Mouse (Mus musculus) embryonic facial prominence, embryonic 13.5 days (tissue): ENCODE measurements around the gene Disc1. TPM values are rescaled to one million over a fixed set of nuclear protein-coding genes. Genes with fewer than 3 reads are reported as not detected.

Source experiments
- ATAC-seq: fragments of 200-750 bp; cut with Nextera tagmentation; 2 replicates; pipeline ENCODE4 v1.8.0; 2017; ENCODE audit warnings: low read depth; ENCODE audit not compliant: insufficient number of reproducible peaks, insufficient read depth, low FRiP score, low TSS enrichment
- H3K27ac ChIP-seq: fragments of 300-500 bp; sonication (generic); 2 replicates; pipeline ENCODE4 v1.5.1; 2015; ENCODE audit warnings: moderate library complexity, mild to moderate bottlenecking, inconsistent platforms
- H3K27me3 ChIP-seq: fragments of 300-500 bp; sonication (generic); 2 replicates; pipeline ENCODE4 v1.6.1; 2015; ENCODE audit warnings: mild to moderate bottlenecking, inconsistent platforms
- H3K36me3 ChIP-seq: fragments of 300-500 bp; sonication (generic); 2 replicates; pipeline ENCODE4 v1.6.1; 2015; ENCODE audit warnings: mild to moderate bottlenecking, inconsistent platforms
- H3K4me1 ChIP-seq: fragments of 300-500 bp; sonication (generic); 2 replicates; pipeline ENCODE4 v1.6.1; 2015; ENCODE audit warnings: inconsistent platforms
- H3K4me2 ChIP-seq: fragments of 300-500 bp; sonication (generic); 2 replicates; pipeline ENCODE4 v1.6.1; 2015; ENCODE audit warnings: moderate library complexity, mild to moderate bottlenecking, inconsistent platforms
- H3K4me3 ChIP-seq: fragments of 300-500 bp; sonication (generic); 2 replicates; pipeline ENCODE4 v1.5.1; 2015; ENCODE audit warnings: mild to moderate bottlenecking, inconsistent platforms
- H3K9ac ChIP-seq: fragments of 300-500 bp; sonication (generic); 2 replicates; pipeline ENCODE4 v1.6.1; 2015; ENCODE audit warnings: mild to moderate bottlenecking, inconsistent platforms
- H3K9me3 ChIP-seq: fragments of 300-500 bp; sonication (generic); 2 replicates; pipeline ENCODE4 v1.6.1; 2016; ENCODE audit warnings: inconsistent platforms
- WGBS: fragments of 180-500 bp; shearing (Covaris S2); methylation state at CpG from one replicate; pipeline ENCODE4 v1.1.7; 2015; ENCODE audit warnings: mixed read lengths; 5-methylcytosine and 5-hydroxymethylcytosine counted together
- polyA plus RNA-seq: library from polyadenylated mRNA; unstranded; fragments of >200 nt; fragmentation: Nextera tagmentation; extraction: Ambion mirVana; gene quantifications from 2 replicates; pipeline ENCODE4 v1.2.1, GENCODE M21; 2015

Disc1 gene
- polyA plus RNA-seq: 3.0 and 3.3 TPM in 2 replicates

DNA sequence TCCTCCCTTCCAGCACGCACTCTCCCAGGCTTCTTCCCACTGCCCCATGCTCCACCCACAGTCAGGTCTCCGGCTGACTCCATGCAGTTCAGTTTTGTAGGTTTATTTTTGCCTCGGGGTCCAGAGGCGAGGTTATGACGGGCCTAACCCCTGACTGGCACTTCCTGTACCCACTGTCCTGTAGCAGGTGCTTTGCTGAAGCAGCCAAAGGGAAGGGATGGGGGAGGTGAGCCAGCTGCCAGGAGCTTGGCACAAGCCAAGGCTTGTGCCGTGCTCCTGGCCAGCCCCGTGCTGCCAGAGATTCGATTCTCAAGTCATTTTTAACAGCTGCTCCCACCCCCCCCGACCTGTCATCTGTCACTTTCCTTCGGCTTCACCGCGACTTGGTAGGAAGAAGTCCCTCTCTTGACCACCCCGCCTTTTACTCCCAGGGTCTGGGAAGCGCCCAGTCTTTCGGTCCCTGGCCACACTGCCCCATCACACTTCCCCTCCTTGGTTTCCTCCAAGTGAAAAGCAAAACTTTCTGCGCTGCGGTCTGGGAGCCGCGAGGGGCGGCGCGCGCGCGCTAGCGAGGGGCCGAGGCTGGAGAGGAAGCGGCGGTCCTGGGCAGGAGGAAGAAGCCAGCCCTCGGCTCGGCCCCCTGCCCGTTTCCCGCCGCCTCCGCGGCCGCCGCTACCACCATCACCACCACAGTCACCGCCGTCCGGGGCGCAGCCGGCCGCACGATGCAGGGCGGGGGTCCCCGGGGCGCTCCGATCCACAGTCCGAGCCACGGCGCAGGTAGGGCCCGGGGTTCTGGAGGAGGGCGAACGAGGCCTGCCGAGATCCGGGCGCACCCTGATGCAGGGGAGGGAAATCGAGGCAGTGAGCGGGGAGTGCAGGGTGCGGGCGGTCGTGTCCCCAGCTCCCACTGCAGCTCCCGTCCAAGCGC is at the start of gene Disc1:
Disc1 (plus strand) TSS at position 691 of the 931 bp plus-strand sequence.
- peak within 1 kb of the TSS; percentile 83 for H3K9ac ChIP-seq
- peak within 1 kb of the TSS; percentile 76 for H3K4me3 ChIP-seq
- peak within 1 kb of the TSS; percentile 97 for H3K4me2 ChIP-seq
- no peaks in the 10 kb centered on the region for H3K9me3 ChIP-seq
- no peaks in the 10 kb centered on the region for H3K36me3 ChIP-seq
- WGBS: 2% methylated on average over 63 of the region's 65 CpGs
- H3K27me3 ChIP-seq: peaks cover 37% of the 10 kb centered on the region
- H3K4me1 ChIP-seq: peaks cover 12% of the 10 kb centered on the region
- H3K27ac ChIP-seq: peak within 1 kb of the TSS; percentile 71
- ATAC-seq: peak; percentile 65

- peak within 1 kb of the TSS; percentile 98 for H3K9ac ChIP-seq
- H3K4me3 ChIP-seq: peak within 1 kb of the TSS; percentile 99
- H3K4me2 ChIP-seq: peak within 1 kb of the TSS; percentile 80
- peak; percentile 94 for ATAC-seq
- peaks cover 6% of the 10 kb centered on the region; the same call in 1 of the 2 replicates for H3K4me1 ChIP-seq
- peaks cover 30% of the 10 kb centered on the region for H3K36me3 ChIP-seq
- H3K27me3 ChIP-seq: no peaks in the 10 kb centered on the region; the same call in 1 of the 2 replicates
- 0 out of 2 replicates have a peak, but pooled peaks cover 2% of the 10 kb centered on the region for H3K9me3 ChIP-seq
- WGBS: 3% methylated on average over 84 of the region's 84 CpGs
- H3K27ac ChIP-seq: peak within 1 kb of the TSS; percentile 82
These were observed 41.0 kb upstream of the Disc1 start, which contains the start of gene Tsnax for GRCm38 (mm10) chr8:125012695-125013627. TSS of gene Tsnax (plus strand) at chr8:125012997.

DNA sequence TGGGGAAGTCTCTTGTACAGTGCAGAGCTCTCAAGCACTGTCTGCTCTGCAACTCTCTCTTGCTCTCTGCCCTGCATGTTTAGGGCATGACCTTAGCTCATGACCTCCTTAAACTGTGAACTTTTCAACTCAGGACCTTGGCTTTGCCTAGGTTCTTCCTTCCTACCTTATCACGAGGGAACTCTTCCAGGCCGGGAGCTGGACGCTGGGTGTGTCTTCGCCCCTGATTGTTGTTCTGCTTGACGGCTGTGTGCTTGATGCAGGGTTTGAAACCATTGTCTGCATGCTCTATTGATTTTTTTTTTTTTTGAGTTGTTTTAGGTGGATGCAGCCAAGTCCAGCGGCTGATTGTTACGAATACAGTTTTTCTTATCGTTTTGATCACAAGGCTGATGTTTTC is 29.9 kb upstream of the Disc1 start:
- ATAC-seq: no peak
- 92% methylated on average over 8 of the region's 8 CpGs for WGBS
- no peaks in the 10 kb centered on the region for H3K9me3 ChIP-seq
- no peak overlapping the region for H3K9ac ChIP-seq
- no peak overlapping the region for H3K27ac ChIP-seq
- H3K36me3 ChIP-seq: peaks cover 60% of the 10 kb centered on the region
- H3K4me2 ChIP-seq: no peak overlapping the region
- H3K4me3 ChIP-seq: no peak overlapping the region
- peaks cover 4% of the 10 kb centered on the region for H3K4me1 ChIP-seq
- no peaks in the 10 kb centered on the region for H3K27me3 ChIP-seq

GRCm38 (mm10) chr8:125027211-125027610 is 26.8 kb upstream of the Disc1 start:
- H3K9ac ChIP-seq: no peak overlapping the region
- no peaks in the 10 kb centered on the region for H3K9me3 ChIP-seq
- H3K4me3 ChIP-seq: no peak overlapping the region
- H3K4me1 ChIP-seq: peaks cover 4% of the 10 kb centered on the region
- H3K27ac ChIP-seq: 0 out of 2 replicates have a peak overlapping the region, but pooled peaks have one; percentile 23
- peaks cover 82% of the 10 kb centered on the region for H3K36me3 ChIP-seq
- no peaks in the 10 kb centered on the region for H3K27me3 ChIP-seq
- no peak for ATAC-seq
- WGBS: 45% methylated on average over 3 of the region's 3 CpGs
- H3K4me2 ChIP-seq: no peak overlapping the region

DNA sequence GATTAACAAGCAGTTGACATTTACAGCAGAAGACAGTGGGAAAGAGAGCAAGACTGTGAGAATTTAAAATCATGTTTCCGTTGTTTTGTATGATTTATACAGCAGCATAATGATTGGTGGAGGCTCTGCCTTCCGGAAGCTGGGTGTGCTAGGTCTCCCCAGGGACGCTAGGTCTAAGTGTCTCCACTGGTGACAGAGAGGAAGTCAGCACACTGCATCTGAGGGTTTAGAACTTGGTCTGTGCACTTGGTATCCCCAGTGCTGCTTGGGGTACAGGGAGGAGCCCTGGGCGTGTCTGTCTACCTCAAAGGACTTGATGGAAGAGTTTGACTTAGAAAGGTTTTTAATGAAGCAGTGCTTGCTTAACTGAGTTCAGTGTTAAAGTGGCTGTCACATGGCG is 25.2 kb upstream of the Disc1 start:
- Histone ChIP-seq H3K9me3 (no peaks in the 10 kb centered on the region), H3K27me3 (no peaks in the 10 kb centered on the region), H3K4me3 (no peak overlapping the region), H3K36me3 (peaks cover 93% of the 10 kb centered on the region), H3K27ac (no peak overlapping the region), H3K9ac (no peak overlapping the region), H3K4me2 (no peak overlapping the region), H3K4me1 (peaks cover 4% of the 10 kb centered on the region)
- 90% methylated on average over 5 of the region's 5 CpGs for WGBS
- ATAC-seq: no peak

- peaks cover 4% of the 10 kb centered on the region for H3K4me1 ChIP-seq
- no peak overlapping the region for H3K4me2 ChIP-seq
- no peak overlapping the region for H3K4me3 ChIP-seq
- H3K9me3 ChIP-seq: no peaks in the 10 kb centered on the region
- H3K27ac ChIP-seq: no peak overlapping the region
- no peak for ATAC-seq
- H3K36me3 ChIP-seq: peaks cover 88% of the 10 kb centered on the region
- H3K9ac ChIP-seq: no peak overlapping the region
- H3K27me3 ChIP-seq: no peaks in the 10 kb centered on the region
- WGBS: 81% methylated on average over 5 of the region's 5 CpGs
These were observed 22.7 kb upstream of the Disc1 start for GRCm38 (mm10) chr8:125031276-125031675.

DNA sequence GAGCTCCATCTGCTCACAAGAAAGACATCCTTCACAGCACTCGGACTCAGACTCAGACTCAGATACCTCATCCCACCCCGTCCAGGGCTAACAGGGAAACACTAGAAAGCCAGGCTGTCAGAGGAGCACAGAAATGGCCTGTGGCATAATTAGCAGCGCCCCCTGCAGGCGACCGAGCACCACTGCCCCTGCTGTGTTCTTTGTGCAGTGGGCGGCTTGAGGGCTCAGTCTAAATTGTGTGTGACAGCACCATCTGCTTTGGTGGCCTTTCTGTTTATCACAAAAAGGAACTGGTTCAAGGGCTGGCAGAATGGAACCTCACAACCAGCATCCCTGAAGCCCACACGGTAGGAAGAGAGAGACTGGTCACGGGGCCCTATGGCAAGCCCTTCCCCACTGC is 19.3 kb upstream of the Disc1 start:
- Histone ChIP-seq H3K27me3 (no peaks in the 10 kb centered on the region), H3K4me1 (no peaks in the 10 kb centered on the region), H3K27ac (no peak overlapping the region), H3K9me3 (no peaks in the 10 kb centered on the region), H3K4me2 (no peak overlapping the region), H3K9ac (no peak overlapping the region), H3K4me3 (no peak overlapping the region), H3K36me3 (peaks cover 84% of the 10 kb centered on the region)
- no peak for ATAC-seq
- 28% methylated on average over 8 of the region's 8 CpGs for WGBS

DNA sequence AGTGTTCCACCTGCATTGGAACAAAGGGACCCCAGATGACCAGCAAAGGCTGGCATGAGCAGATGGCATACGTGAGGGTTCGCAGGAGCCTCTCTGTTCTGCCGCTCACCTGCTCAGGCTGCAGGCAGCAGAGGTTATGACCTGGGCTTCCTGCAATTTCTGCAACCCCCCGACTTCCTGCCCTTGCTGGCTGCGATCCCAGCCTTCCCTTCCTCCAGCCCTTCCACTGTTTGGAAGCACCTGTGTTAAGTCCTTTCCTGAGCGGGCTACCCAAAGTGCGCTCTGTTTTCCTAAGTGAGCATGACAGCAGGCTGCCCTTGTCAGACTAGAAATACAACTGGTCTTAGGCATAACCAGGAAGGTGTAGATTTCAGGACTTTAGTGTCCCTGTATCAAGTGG is 16.9 kb upstream of the Disc1 start:
- Histone ChIP-seq H3K4me1 (peaks cover 15% of the 10 kb centered on the region), H3K36me3 (peaks cover 72% of the 10 kb centered on the region), H3K27ac (0 out of 2 replicates have a peak overlapping the region, but pooled peaks have one; percentile 11), H3K9ac (no peak overlapping the region), H3K9me3 (no peaks in the 10 kb centered on the region), H3K4me2 (no peak overlapping the region), H3K27me3 (no peaks in the 10 kb centered on the region), H3K4me3 (no peak overlapping the region)
- WGBS: 62% methylated on average over 7 of the region's 7 CpGs
- ATAC-seq: no peak

GRCm38 (mm10) chr8:125038731-125039130 is 15.3 kb upstream of the Disc1 start:
- peaks cover 30% of the 10 kb centered on the region for H3K4me1 ChIP-seq
- no peaks in the 10 kb centered on the region for H3K27me3 ChIP-seq
- H3K4me2 ChIP-seq: no peak overlapping the region
- H3K9me3 ChIP-seq: no peaks in the 10 kb centered on the region
- no peak overlapping the region for H3K27ac ChIP-seq
- H3K9ac ChIP-seq: no peak overlapping the region
- WGBS: 86% methylated on average over 15 of the region's 15 CpGs
- no peak for ATAC-seq
- peaks cover 56% of the 10 kb centered on the region for H3K36me3 ChIP-seq
- no peak overlapping the region for H3K4me3 ChIP-seq

GRCm38 (mm10) chr8:125040587-125041375 is 13.2 kb upstream of the Disc1 start:
- peaks cover 37% of the 10 kb centered on the region for H3K4me1 ChIP-seq
- H3K4me2 ChIP-seq: no peak overlapping the region
- H3K27me3 ChIP-seq: no peaks in the 10 kb centered on the region
- peaks cover 40% of the 10 kb centered on the region for H3K36me3 ChIP-seq
- H3K27ac ChIP-seq: peak overlapping the region; percentile 77
- 0 out of 2 replicates have a peak, but pooled peaks cover 3% of the 10 kb centered on the region for H3K9me3 ChIP-seq
- WGBS: 42% methylated on average over 15 of the region's 15 CpGs
- no peak overlapping the region for H3K9ac ChIP-seq
- no peak overlapping the region for H3K4me3 ChIP-seq
- ATAC-seq: no peak
